ENCODE assay signal across 9 mouse cellular contexts in the genomic region with DNA sequence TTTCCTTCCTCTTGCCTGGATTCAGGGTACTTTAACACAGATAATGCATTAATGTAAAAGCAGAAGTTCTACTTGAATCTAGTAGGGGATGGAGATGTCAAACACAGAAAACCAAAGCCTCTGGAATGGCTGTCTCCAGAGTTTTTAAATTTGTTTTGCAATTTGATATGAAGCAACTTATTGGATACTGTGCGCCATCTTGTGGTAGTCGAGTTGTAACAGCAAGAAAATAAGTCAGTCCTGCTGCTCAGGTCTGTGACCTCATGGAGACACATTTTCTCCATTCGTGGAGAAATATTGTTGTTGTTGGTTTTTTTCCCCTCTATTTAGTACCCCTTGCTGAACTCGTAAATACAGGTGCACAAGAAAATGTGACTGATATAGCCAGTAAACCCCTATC. TPM values are rescaled to one million over a fixed set of nuclear protein-coding genes. Genes with fewer than 3 reads are reported as not detected.
DNase-seq lines count a peak whose midpoint lies in the region; ATAC-seq and TF ChIP-seq lines count a peak whose summit lies in the region.
"Had no signal": no experiment of that assay in that cellular context is flagged by ENCODE, and none has a peak within 500 bp of the region (broad histone marks: within the 10 kb centered on the region; RNA-seq: fewer than 3 reads in every experiment).

No protein-coding gene starts in this region.

- intact Hi-C loops in left cerebral cortex, postnatal 25 days (cut with DNase I) = loop anchor here (1.0 to 2.0 kb wide), 2 partner anchors 51 to 130 kb away; no protein-coding TSS in a partner anchor

- no peak for TF ChIP-seq EP300 in stomach, postnatal 0 days (optimal IDR thresholded peaks at IDR 0.05)

- no peaks in the 10 kb centered on the region for H3K4me1 ChIP-seq in forebrain, embryonic 16.5 days (replicated peaks; ENCODE audit: control insufficient read depth, insufficient read depth, low read length)
- H3K4me1 ChIP-seq in forebrain, embryonic 12.5 days = no peaks in the 10 kb centered on the region
- no peaks in the 10 kb centered on the region for H3K4me1 ChIP-seq in midbrain, embryonic 11.5 days (ENCODE audit: control insufficient read depth, insufficient read depth, low read length)
- H3K4me1 ChIP-seq in midbrain, embryonic 13.5 days (replicated peaks) = no peaks in the 10 kb centered on the region
- no peaks in the 10 kb centered on the region for H3K4me1 ChIP-seq in stomach, postnatal 0 days (replicated peaks; ENCODE audit: control insufficient read depth, insufficient read depth)

- TF ChIP-seq CTCF in stomach, postnatal 0 days (IDR thresholded peaks at IDR 0.05; ENCODE audit: low read depth) = peak; percentile 86

- no peak overlapping the region for H3K4me3 ChIP-seq in forebrain, embryonic 16.5 days (replicated peaks; ENCODE audit: low read length)
- no peak overlapping the region for H3K4me3 ChIP-seq in forebrain, embryonic 12.5 days (replicated peaks)
- no peak overlapping the region for H3K4me3 ChIP-seq in midbrain, embryonic 11.5 days (ENCODE audit: low read depth, low read length)
- no peak overlapping the region for H3K4me3 ChIP-seq in midbrain, embryonic 13.5 days (replicated peaks)
- no peak overlapping the region for H3K4me3 ChIP-seq in stomach, postnatal 0 days (ENCODE audit: low read depth, low read length)

- no peak overlapping the region for H3K4me2 ChIP-seq in forebrain, embryonic 16.5 days (ENCODE audit: low read length)
- H3K4me2 ChIP-seq in forebrain, embryonic 12.5 days = no peak overlapping the region
- no peak overlapping the region for H3K4me2 ChIP-seq in midbrain, embryonic 11.5 days
- H3K4me2 ChIP-seq in midbrain, embryonic 13.5 days (replicated peaks) = no peak overlapping the region
- no peak overlapping the region for H3K4me2 ChIP-seq in stomach, postnatal 0 days (replicated peaks; ENCODE audit: low read depth)

- WGBS in forebrain, embryonic 16.5 days = 5% methylated on average over 4 of the region's 4 CpGs
- 5% methylated on average over 4 of the region's 4 CpGs for WGBS in forebrain, embryonic 12.5 days
- WGBS in midbrain, embryonic 11.5 days = 4% methylated on average over 4 of the region's 4 CpGs
- 4% methylated on average over 4 of the region's 4 CpGs for WGBS in midbrain, embryonic 13.5 days
- WGBS in stomach, postnatal 0 days = 2% methylated on average over 4 of the region's 4 CpGs

- H3K27me3 ChIP-seq in forebrain, embryonic 16.5 days (replicated peaks; ENCODE audit: control insufficient read depth, insufficient read depth, low read length) = no peaks in the 10 kb centered on the region
- no peaks in the 10 kb centered on the region for H3K27me3 ChIP-seq in forebrain, embryonic 12.5 days
- H3K27me3 ChIP-seq in midbrain, embryonic 11.5 days (ENCODE audit: control insufficient read depth, insufficient read depth, low read length) = no peaks in the 10 kb centered on the region
- no peaks in the 10 kb centered on the region for H3K27me3 ChIP-seq in midbrain, embryonic 13.5 days
- no peaks in the 10 kb centered on the region for H3K27me3 ChIP-seq in stomach, postnatal 0 days (ENCODE audit: control insufficient read depth, insufficient read depth, low read length)

- peak; percentile 91 for DNase-seq in midbrain, embryonic 11.5 days (ENCODE audit: low spot score, missing footprints)
- peak; percentile 23 for DNase-seq in T-cell, adult 2 months (ENCODE audit: low spot score)
- peak; percentile 38 for DNase-seq in embryo, embryonic 11.5 days (ENCODE audit: low read depth, low spot score)
- DNase-seq in left cerebral cortex, postnatal 25 days (ENCODE audit: low spot score in 2 of 2) = peak; percentile 31 to 63
- DNase-seq in stomach, postnatal 0 days (ENCODE audit: low spot score) = no peak

- H3K9me3 ChIP-seq in forebrain, embryonic 16.5 days (ENCODE audit: control insufficient read depth, low read length) = no peaks in the 10 kb centered on the region
- no peaks in the 10 kb centered on the region for H3K9me3 ChIP-seq in forebrain, embryonic 12.5 days
- no peaks in the 10 kb centered on the region for H3K9me3 ChIP-seq in midbrain, embryonic 11.5 days (ENCODE audit: control insufficient read depth, low read length)
- H3K9me3 ChIP-seq in midbrain, embryonic 13.5 days = no peaks in the 10 kb centered on the region
- H3K9me3 ChIP-seq in stomach, postnatal 0 days (ENCODE audit: control insufficient read depth, low read length) = no peaks in the 10 kb centered on the region

- peak; percentile 33; the same call in 1 of the 2 replicates for ATAC-seq in forebrain, embryonic 16.5 days
- ATAC-seq in forebrain, embryonic 12.5 days (ENCODE audit: low FRiP score) = no peak
- peak; percentile 24; the same call in 1 of the 2 replicates for ATAC-seq in midbrain, embryonic 11.5 days (ENCODE audit: low FRiP score)
- no peak for ATAC-seq in midbrain, embryonic 13.5 days
- ATAC-seq in stomach, postnatal 0 days (ENCODE audit: low FRiP score, low TSS enrichment) = no peak

- no peaks in the 10 kb centered on the region for H3K36me3 ChIP-seq in forebrain, embryonic 16.5 days (ENCODE audit: control insufficient read depth, insufficient read depth)
- no peaks in the 10 kb centered on the region for H3K36me3 ChIP-seq in forebrain, embryonic 12.5 days (replicated peaks)
- no peaks in the 10 kb centered on the region for H3K36me3 ChIP-seq in midbrain, embryonic 11.5 days (ENCODE audit: control insufficient read depth, insufficient read depth, low read length)
- no peaks in the 10 kb centered on the region for H3K36me3 ChIP-seq in midbrain, embryonic 13.5 days
- H3K36me3 ChIP-seq in stomach, postnatal 0 days (ENCODE audit: control insufficient read depth, insufficient read depth, low read length) = no peaks in the 10 kb centered on the region

- no peak overlapping the region for H3K27ac ChIP-seq in forebrain, embryonic 16.5 days (ENCODE audit: low read length)
- no peak overlapping the region for H3K27ac ChIP-seq in forebrain, embryonic 12.5 days
- H3K27ac ChIP-seq in midbrain, embryonic 11.5 days (ENCODE audit: low read depth, low read length) = no peak overlapping the region
- H3K27ac ChIP-seq in midbrain, embryonic 13.5 days = no peak overlapping the region
- H3K27ac ChIP-seq in stomach, postnatal 0 days (replicated peaks) = no peak overlapping the region

- H3K9ac ChIP-seq in forebrain, embryonic 16.5 days (replicated peaks; ENCODE audit: low read depth, low read length) = no peak overlapping the region
- no peak overlapping the region for H3K9ac ChIP-seq in forebrain, embryonic 12.5 days
- H3K9ac ChIP-seq in midbrain, embryonic 11.5 days (ENCODE audit: low read length) = no peak overlapping the region
- no peak overlapping the region for H3K9ac ChIP-seq in midbrain, embryonic 13.5 days (replicated peaks)
- H3K9ac ChIP-seq in stomach, postnatal 0 days (ENCODE audit: low read length) = no peak overlapping the region

RNA-seq across cellular contexts. Expression of a gene that starts 8.4 kb away (rescaled TPM):
- not detected in 2 replicates for polyA plus RNA-seq in forebrain, embryonic 16.5 days (2015; fragmentation: Nextera tagmentation; extraction: Ambion mirVana)
- polyA plus RNA-seq in forebrain, embryonic 12.5 days (2016; fragmentation: Nextera tagmentation; extraction: Ambion mirVana) = not detected in 2 replicates
- polyA plus RNA-seq in midbrain, embryonic 11.5 days (2014; fragmentation: Nextera tagmentation; extraction: Ambion mirVana) = not detected in 2 replicates
- polyA plus RNA-seq in midbrain, embryonic 13.5 days (2015; fragmentation: Nextera tagmentation; extraction: Ambion mirVana) = not detected in 2 replicates
- total RNA-seq in left cerebral cortex, postnatal 25 days (2021) = not detected
- not detected in 2 replicates for polyA plus RNA-seq in stomach, postnatal 0 days (2015; fragmentation: Nextera tagmentation; extraction: Ambion mirVana)
- total RNA-seq: layer of hippocampus, postnatal 14 days had no signal

RNA-seq across cellular contexts. Expression of a gene that starts 8.4 kb away (rescaled TPM):
- not detected in 2 replicates for polyA plus RNA-seq in forebrain, embryonic 16.5 days (2015; fragmentation: Nextera tagmentation; extraction: Ambion mirVana)
- not detected in 2 replicates for polyA plus RNA-seq in forebrain, embryonic 12.5 days (2016; fragmentation: Nextera tagmentation; extraction: Ambion mirVana)
- polyA plus RNA-seq in midbrain, embryonic 11.5 days (2014; fragmentation: Nextera tagmentation; extraction: Ambion mirVana) = not detected in 2 replicates
- polyA plus RNA-seq in midbrain, embryonic 13.5 days (2015; fragmentation: Nextera tagmentation; extraction: Ambion mirVana) = not detected in 2 replicates
- total RNA-seq in left cerebral cortex, postnatal 25 days (2021) = not detected
- polyA plus RNA-seq in stomach, postnatal 0 days (2015; fragmentation: Nextera tagmentation; extraction: Ambion mirVana) = 0.19 and 0.27 TPM in 2 replicates
- total RNA-seq: layer of hippocampus, postnatal 14 days had no signal

RNA-seq across cellular contexts. Expression of a gene that starts 12.3 kb away (rescaled TPM):
- not detected in 2 replicates for polyA plus RNA-seq in forebrain, embryonic 16.5 days (2015; fragmentation: Nextera tagmentation; extraction: Ambion mirVana)
- not detected in 2 replicates for polyA plus RNA-seq in forebrain, embryonic 12.5 days (2016; fragmentation: Nextera tagmentation; extraction: Ambion mirVana)
- polyA plus RNA-seq in midbrain, embryonic 11.5 days (2014; fragmentation: Nextera tagmentation; extraction: Ambion mirVana) = not detected in 2 replicates
- polyA plus RNA-seq in midbrain, embryonic 13.5 days (2015; fragmentation: Nextera tagmentation; extraction: Ambion mirVana) = 0.16 TPM in 1 of 2 replicates, not detected in the other
- not detected for total RNA-seq in left cerebral cortex, postnatal 25 days (2021)
- 0.36 and 0.59 TPM in 2 replicates for polyA plus RNA-seq in stomach, postnatal 0 days (2015; fragmentation: Nextera tagmentation; extraction: Ambion mirVana)
- total RNA-seq: layer of hippocampus, postnatal 14 days had no signal

RNA-seq across cellular contexts. Expression of a gene that starts 41.0 kb away (rescaled TPM):
- polyA plus RNA-seq in forebrain, embryonic 16.5 days (2015; fragmentation: Nextera tagmentation; extraction: Ambion mirVana) = 0.32 and 0.92 TPM in 2 replicates
- 0.83 and 1.4 TPM in 2 replicates for polyA plus RNA-seq in forebrain, embryonic 12.5 days (2016; fragmentation: Nextera tagmentation; extraction: Ambion mirVana)
- polyA plus RNA-seq in midbrain, embryonic 11.5 days (2014; fragmentation: Nextera tagmentation; extraction: Ambion mirVana) = 0.38 and 0.87 TPM in 2 replicates
- 0.88 and 1.1 TPM in 2 replicates for polyA plus RNA-seq in midbrain, embryonic 13.5 days (2015; fragmentation: Nextera tagmentation; extraction: Ambion mirVana)
- under 1 TPM; 0.53 to 0.62 TPM for total RNA-seq in left cerebral cortex, postnatal 25 days (2021)
- 0.78 and 0.98 TPM in 2 replicates for polyA plus RNA-seq in stomach, postnatal 0 days (2015; fragmentation: Nextera tagmentation; extraction: Ambion mirVana)

Comparison
In these comparisons a context has a peak if more than half of its experiments do, and no peak if none do; other contexts are left out.
1. ATAC-seq: peak in forebrain, embryonic 16.5 days (single experiment) and midbrain, embryonic 11.5 days (single experiment); none in forebrain, embryonic 12.5 days (single experiment), midbrain, embryonic 13.5 days (single experiment) and stomach, postnatal 0 days (single experiment).